Mouse (Mus musculus) CH12.LX (cell line): ENCODE results near the gene Prkar1b. TPM values are rescaled to one million over a fixed set of nuclear protein-coding genes. Genes with fewer than 3 reads are reported as not detected.
A peak's percentile ranks its signal among the peaks of the same experiment; 100 is the strongest.

ENCODE experiments used
- DNase-seq: peaks from one replicate; pipeline ENCODE4 v3.0.0-alpha.2; 2013; ENCODE audit errors: extremely low read depth
- H3K27ac ChIP-seq: 2 replicates; pipeline ENCODE4 v1.5.1; 2012; ENCODE audit warnings: low read depth, mild to moderate bottlenecking, control low read depth, moderate library complexity; ENCODE audit not compliant: insufficient read depth
- H3K27me3 ChIP-seq: replicated peaks from 2 replicates; pipeline ENCODE3; 2012; ENCODE audit warnings: inconsistent platforms
- H3K36me3 ChIP-seq, 2 experiments: replicated peaks in 1 of 2; 2 replicates each; pipeline versions ENCODE3 to v1.6.1; 2012; ENCODE audit warnings: inconsistent platforms in 1 of 2, low read length in 1 of 2, mild to moderate bottlenecking in 1 of 2, mixed read lengths in 1 of 2, moderate library complexity in 1 of 2; ENCODE audit not compliant: control insufficient read depth in 1 of 2, insufficient read depth in 1 of 2
- H3K4me1 ChIP-seq, 2 experiments: 2 replicates each; pipeline ENCODE4 v1.6.1; 2012; ENCODE audit warnings: inconsistent platforms in 1 of 2, moderate library complexity in 1 of 2; ENCODE audit not compliant: insufficient read depth in 2 of 2, control insufficient read depth in 1 of 2
- H3K4me2 ChIP-seq: 2 replicates; pipeline ENCODE4 v1.6.1; 2012; ENCODE audit warnings: low read depth, mild to moderate bottlenecking, control low read depth; ENCODE audit not compliant: poor library complexity, insufficient read depth, severe bottlenecking
- H3K4me3 ChIP-seq, 3 experiments: fragments of 150-350 bp in 1 of 3; sonication (generic) in 1 of 3; replicated peaks in 1 of 3; 2 replicates each; pipeline versions ENCODE3 to v1.5.1; 2011 to 2012; ENCODE audit warnings: low read depth in 2 of 3, low read length in 2 of 3, mild to moderate bottlenecking in 2 of 3, moderate library complexity in 2 of 3, control low read depth in 1 of 3, improper control_type of control experiment in 1 of 3, inconsistent platforms in 1 of 3, mixed read lengths in 1 of 3; ENCODE audit not compliant: poor library complexity in 1 of 3
- H3K79me2 ChIP-seq: replicated peaks from 2 replicates; pipeline ENCODE4 v1.6.1; 2012; ENCODE audit warnings: mild to moderate bottlenecking, moderate library complexity; ENCODE audit not compliant: control insufficient read depth, poor library complexity, insufficient read depth, severe bottlenecking; ENCODE audit errors: extremely low read depth
- H3K9ac ChIP-seq: 2 replicates; pipeline ENCODE4 v1.6.1; 2012; ENCODE audit warnings: low read depth, mild to moderate bottlenecking, control low read depth, moderate library complexity; ENCODE audit not compliant: insufficient read depth
- H3K9me3 ChIP-seq: replicated peaks from 2 replicates; pipeline ENCODE3; 2012; ENCODE audit warnings: low read length, inconsistent platforms, mixed read lengths
- BHLHE40 ChIP-seq: IDR thresholded peaks from 2 replicates; pipeline ENCODE4 v1.6.1; 2011; ENCODE audit warnings: mild to moderate bottlenecking, low read depth, low read length, improper control_type of control experiment
- ELF1 ChIP-seq: IDR thresholded peaks from 2 replicates; pipeline ENCODE4 v1.6.1; 2014; ENCODE audit warnings: low read depth, mild to moderate bottlenecking, inconsistent platforms, low read length, improper control_type of control experiment
- EP300 ChIP-seq: IDR thresholded peaks from 2 replicates; pipeline ENCODE4 v1.6.1; 2011; ENCODE audit warnings: low read length, improper control_type of control experiment
- ETS1 ChIP-seq: conservative IDR thresholded peaks from 2 replicates; pipeline ENCODE4 v1.6.1; 2012; ENCODE audit warnings: low read depth, mild to moderate bottlenecking, inconsistent platforms, low read length, improper control_type of control experiment, moderate library complexity
- HCFC1 ChIP-seq: IDR thresholded peaks from 2 replicates; pipeline ENCODE4 v1.6.1; 2012; ENCODE audit warnings: low read depth, mild to moderate bottlenecking, inconsistent platforms, low read length, improper control_type of control experiment
- KAT2A ChIP-seq: IDR thresholded peaks from 2 replicates; pipeline ENCODE4 v1.6.1; 2012; ENCODE audit warnings: low read length, improper control_type of control experiment, inconsistent platforms; ENCODE audit not compliant: insufficient replicate concordance
- MEF2A ChIP-seq: IDR thresholded peaks from 2 replicates; pipeline ENCODE4 v1.6.1; 2014; ENCODE audit warnings: low read depth, mild to moderate bottlenecking, inconsistent platforms, low read length, improper control_type of control experiment, borderline replicate concordance
- MYC ChIP-seq: IDR thresholded peaks from 2 replicates; pipeline ENCODE4 v1.6.1; 2011; ENCODE audit warnings: low read depth, mild to moderate bottlenecking, improper control_type of control experiment, low read length
- NRF1 ChIP-seq: IDR thresholded peaks from 2 replicates; pipeline ENCODE4 v1.6.1; 2014; ENCODE audit warnings: low read depth, mild to moderate bottlenecking, inconsistent platforms, low read length, improper control_type of control experiment, moderate library complexity
- PAX5 ChIP-seq: IDR thresholded peaks from 2 replicates; pipeline ENCODE4 v1.6.1; 2012; ENCODE audit warnings: low read length, inconsistent platforms, mixed read lengths
- POLR2A ChIP-seq: IDR thresholded peaks from 2 replicates; pipeline ENCODE4 v1.6.1; 2011; ENCODE audit warnings: low read depth, mild to moderate bottlenecking, improper control_type of control experiment, low read length
- POLR2AphosphoS2 ChIP-seq: IDR thresholded peaks from 2 replicates; pipeline ENCODE4 v1.6.1; 2011; ENCODE audit warnings: low read depth, low read length, improper control_type of control experiment
- RAD21 ChIP-seq: IDR thresholded peaks from 2 replicates; pipeline ENCODE4 v1.6.1; 2011; ENCODE audit warnings: low read depth, mild to moderate bottlenecking, low read length, improper control_type of control experiment, moderate library complexity
- SMC3 ChIP-seq: IDR thresholded peaks from 2 replicates; pipeline ENCODE4 v1.6.1; 2011; ENCODE audit warnings: low read depth, low read length, improper control_type of control experiment
- TCF12 ChIP-seq: IDR thresholded peaks from 2 replicates; pipeline ENCODE4 v1.6.1; 2014; ENCODE audit warnings: low read depth, mild to moderate bottlenecking, inconsistent platforms, low read length, improper control_type of control experiment
- UBTF ChIP-seq: IDR thresholded peaks from 2 replicates; pipeline ENCODE4 v1.6.1; 2012; ENCODE audit warnings: low read depth, mild to moderate bottlenecking, inconsistent platforms, low read length, improper control_type of control experiment, moderate library complexity
- USF1 ChIP-seq: IDR thresholded peaks from 2 replicates; pipeline ENCODE4 v1.6.1; 2014; ENCODE audit warnings: low read depth, mild to moderate bottlenecking, inconsistent platforms, low read length, improper control_type of control experiment
- ZC3H11A ChIP-seq: IDR thresholded peaks from 2 replicates; pipeline ENCODE4 v1.6.1; 2012; ENCODE audit warnings: low read depth, mild to moderate bottlenecking, inconsistent platforms, low read length, improper control_type of control experiment
- ZMIZ1 ChIP-seq: IDR thresholded peaks from 2 replicates; pipeline ENCODE4 v1.6.1; 2012; ENCODE audit warnings: low read depth, mild to moderate bottlenecking, inconsistent platforms, low read length, improper control_type of control experiment
- ZNF384 ChIP-seq: IDR thresholded peaks from 2 replicates; pipeline ENCODE4 v1.6.1; 2012; ENCODE audit warnings: low read depth, low read length, improper control_type of control experiment, inconsistent platforms
- dilution Hi-C: fragments of 300-500 bp; cut with MboI; formaldehyde crosslinking; loops from 2 replicates; pipeline ENCODE4 v1.14.3; 2020; ENCODE audit warnings: low sequenced_read_pairs; ENCODE audit not compliant: extremely low pct_unique_long_range_greater_than_20kb, extremely low pct_ligation_motif_present
- in situ Hi-C: fragments of 300-500 bp; cut with MboI; formaldehyde crosslinking; loops from 3 replicates; pipeline ENCODE4 v1.14.3; 2019; ENCODE audit warnings: low sequenced_read_pairs, low pct_ligation_motif_present, low pct_unique_long_range_greater_than_20kb, mixed read lengths
- polyA plus RNA-seq: library from polyadenylated mRNA; unstranded; fragments of >175 nt; gene quantifications from 2 replicates; pipeline ENCODE4 v1.2.1, GENCODE M21; 2012; ENCODE audit warnings: low read depth; ENCODE audit not compliant: insufficient read length
- total RNA-seq, 2 experiments: library from RNA; depleted of rRNA; stranded (reverse); fragments of 300-350 nt in 1 of 2; fragments of >200 nt in 1 of 2; gene quantifications; 2 replicates each; pipeline ENCODE4 v1.2.3; 2012 to 2014

Prkar1b gene
- total and polyA plus RNA-seq, 3 experiments, result not detected

DNA sequence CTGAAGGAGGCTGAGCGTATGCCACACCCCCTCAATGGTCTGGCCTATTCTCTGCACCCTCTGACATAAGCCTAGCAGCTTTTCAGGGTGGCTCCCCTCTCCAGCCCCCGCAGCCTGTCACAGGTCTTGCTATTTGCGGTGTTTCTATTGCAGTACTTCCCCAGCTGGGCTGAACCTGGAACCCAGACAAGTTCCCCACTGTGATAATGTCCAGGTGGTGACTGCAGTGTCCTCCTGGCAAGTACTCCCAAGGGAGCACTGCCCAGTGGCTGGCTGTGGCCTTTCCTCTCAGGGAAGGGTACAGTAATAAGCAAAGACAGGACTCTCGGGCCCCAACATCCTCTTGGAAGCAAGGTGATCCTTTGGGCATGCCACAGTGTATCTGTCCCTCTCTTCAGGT is 66.0 kb downstream of the Prkar1b start:
- H3K27me3 ChIP-seq, result no peaks in the 10 kb centered on the region
- H3K9me3 ChIP-seq, result peaks cover 6% of the 10 kb centered on the region
- H3K27ac ChIP-seq, result no peak overlapping the region
- no peaks in the 10 kb centered on the region for H3K79me2 ChIP-seq
- H3K36me3 ChIP-seq, result no peaks in the 10 kb centered on the region
- TF ChIP-seq SMC3 (no peak), ETS1 (peak; percentile 42; the same call in 1 of the 2 replicates), EP300 (0 out of 2 replicates have a peak, but pooled peaks have one; percentile 18), ZNF384 (no peak), UBTF (no peak), POLR2AphosphoS2 (no peak), ELF1 (no peak), PAX5 (no peak), MEF2A (0 out of 2 replicates have a peak, but pooled peaks have one; percentile 30), ZMIZ1 (no peak), BHLHE40 (0 out of 2 replicates have a peak, but pooled peaks have one; percentile 13), HCFC1 (no peak), NRF1 (no peak), KAT2A (no peak), USF1 (no peak), TCF12 (no peak)
- H3K9ac ChIP-seq, result no peak overlapping the region
- H3K4me3 ChIP-seq, result no peak overlapping the region
- in situ Hi-C loops (no loop called here), dilution Hi-C loops (no loop called here)
- peak; percentile 29 for DNase-seq
- H3K4me1 ChIP-seq, result peaks cover 2 to 42% of the 10 kb centered on the region in 2 experiments; a peak in 3 of 4 replicates
- no peak overlapping the region for H3K4me2 ChIP-seq

DNA sequence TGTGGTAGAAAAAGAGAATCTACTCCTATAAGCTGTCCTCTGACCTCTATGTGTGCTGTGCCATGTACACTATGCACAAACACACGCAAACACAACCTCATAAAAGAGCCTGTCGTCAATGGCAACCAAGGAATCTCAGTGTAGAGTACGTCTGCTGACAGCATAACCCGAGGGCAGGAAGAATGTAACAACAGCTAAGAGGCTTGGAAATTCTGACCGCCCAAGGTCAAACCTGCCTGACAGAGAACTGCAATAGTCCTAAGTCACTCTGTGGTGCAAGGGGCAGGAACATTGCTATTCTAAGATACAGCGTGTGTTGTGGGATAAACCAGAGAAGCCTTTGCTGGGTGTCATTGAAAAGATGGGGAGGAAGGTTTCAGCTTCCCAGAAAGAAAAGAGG is 68.4 kb downstream of the Prkar1b start:
- dilution Hi-C loops, result no loop called here
- Histone ChIP-seq H3K4me3 (no peak overlapping the region), H3K79me2 (no peaks in the 10 kb centered on the region), H3K9ac (no peak overlapping the region), H3K36me3 (no peaks in the 10 kb centered on the region), H3K27ac (no peak overlapping the region), H3K27me3 (no peaks in the 10 kb centered on the region), H3K9me3 (peaks cover 2% of the 10 kb centered on the region), H3K4me1 (peaks cover 2 to 48% of the 10 kb centered on the region in 2 experiments; a peak in 3 of 4 replicates), H3K4me2 (no peak overlapping the region)
- DNase-seq, result no peak
- TF ChIP-seq TCF12 (no peak), POLR2A (no peak), RAD21 (no peak), ZC3H11A (no peak), MYC (no peak)
- in situ Hi-C loops, result no loop called here
